Mouse (Mus musculus) neural tube, embryonic 10.5 days (tissue): ENCODE measurements around the gene Dtymk.
A peak's percentile ranks its signal among the peaks of the same experiment; 100 is the strongest.
"Not testable (repeated sequence)": the region's sequence is repeated elsewhere in the genome, so short reads cannot be mapped to it uniquely, and the experiment has no call there.

ENCODE experiments used
- DNase-seq: peaks from one replicate; pipeline ENCODE4 v3.0.0-alpha.2; 2017; ENCODE audit warnings: low spot score; ENCODE audit errors: extremely low spot score

The Dtymk gene

GRCm38 (mm10) chr1:93801741-93802238 is at the start of gene Dtymk:
Dtymk (minus strand) TSS chr1:93801934.
- DNase-seq: peak; percentile 94

- DNase-seq: not testable (repeated sequence)
Observed at GRCm38 (mm10) chr1:93845766-93846366, 44.1 kb upstream of the Dtymk start.

- DNase-seq: not testable (repeated sequence)
Observed at GRCm38 (mm10) chr1:93838569-93838968, 36.8 kb upstream of the Dtymk start.

- no peak for DNase-seq
Observed at GRCm38 (mm10) chr1:93837335-93837734, 35.6 kb upstream of the Dtymk start.

GRCm38 (mm10) chr1:93836532-93836913 is 34.8 kb upstream of the Dtymk start:
- no peak for DNase-seq

DNA sequence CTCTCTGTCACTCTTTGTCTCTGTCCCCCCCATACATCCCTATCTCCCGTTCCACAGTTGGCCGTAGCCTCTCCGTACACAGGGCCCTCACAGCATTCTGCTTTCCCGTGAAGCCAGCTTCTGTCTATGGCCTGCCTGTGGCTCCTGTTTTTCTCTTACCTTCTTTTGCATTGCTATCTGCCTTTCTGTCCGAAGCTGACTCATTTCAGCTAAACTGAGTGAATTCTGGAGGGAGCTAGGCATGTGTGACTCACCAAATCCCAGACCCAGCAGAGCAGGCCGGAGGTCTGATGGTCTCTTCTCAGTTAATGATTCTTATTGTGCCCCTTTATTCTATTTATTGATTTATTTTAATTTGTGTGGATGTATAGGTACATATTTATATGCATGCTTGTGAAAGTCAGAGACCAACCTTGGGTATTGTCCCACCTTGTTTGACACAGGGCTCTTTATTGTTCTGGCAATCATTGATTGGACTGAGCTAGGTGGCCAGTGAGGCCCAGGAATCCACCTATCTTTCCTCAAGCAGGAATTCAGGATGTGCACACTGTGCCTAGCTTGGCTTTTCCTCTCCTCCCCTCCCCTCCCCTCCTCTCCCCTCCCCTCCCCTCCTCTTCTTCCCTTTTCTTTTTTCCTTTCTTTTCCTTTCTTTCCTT is 34.3 kb upstream of the Dtymk start:
- DNase-seq: no peak

DNA sequence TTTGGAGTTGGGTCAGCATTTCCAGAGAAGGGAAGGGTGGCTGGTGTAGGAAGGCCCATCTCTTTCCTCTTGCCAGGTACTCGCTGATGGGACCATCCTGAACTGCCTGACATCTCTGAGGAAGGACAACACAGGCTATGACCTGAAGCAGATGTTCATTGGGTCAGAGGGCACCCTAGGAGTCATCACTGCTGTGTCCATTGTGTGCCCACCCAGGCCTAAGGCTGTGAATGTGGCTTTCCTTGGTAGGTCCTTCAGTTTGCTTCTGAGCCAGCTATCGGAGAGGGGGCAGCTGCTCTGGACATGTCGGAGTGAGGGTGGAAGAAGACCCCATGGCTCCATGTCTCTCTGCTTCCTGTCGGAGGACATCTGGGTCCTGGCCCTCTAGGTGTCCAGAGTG is 33.5 kb upstream of the Dtymk start:
- no peak for DNase-seq

DNA sequence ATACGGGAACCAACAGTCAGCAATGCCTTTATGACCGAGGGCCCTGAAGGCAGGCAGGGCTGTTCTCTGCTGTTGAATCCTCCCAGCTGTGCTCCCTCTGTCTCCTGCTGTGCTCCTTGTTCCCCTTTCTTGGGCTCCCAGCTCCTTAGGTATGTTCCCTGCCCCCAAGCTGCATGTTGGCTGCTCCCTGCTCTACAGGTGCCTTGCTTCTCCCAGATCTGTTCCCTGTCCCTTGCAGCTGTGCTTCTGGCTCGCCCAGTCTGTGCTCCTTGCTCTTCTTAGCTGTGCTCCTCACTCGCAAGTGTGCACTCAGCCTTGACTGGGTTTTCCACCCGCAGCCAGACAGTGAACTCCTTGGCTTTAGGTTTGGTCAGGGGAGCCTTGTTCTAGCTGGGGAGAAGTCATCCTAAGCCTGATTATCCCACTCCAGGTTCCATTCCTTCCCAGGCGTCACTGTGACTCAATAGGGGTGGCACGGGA is 33.0 kb upstream of the Dtymk start:
- DNase-seq: no peak

- DNase-seq: not testable (repeated sequence)
Observed at GRCm38 (mm10) chr1:93832754-93833360, 31.1 kb upstream of the Dtymk start.

DNA sequence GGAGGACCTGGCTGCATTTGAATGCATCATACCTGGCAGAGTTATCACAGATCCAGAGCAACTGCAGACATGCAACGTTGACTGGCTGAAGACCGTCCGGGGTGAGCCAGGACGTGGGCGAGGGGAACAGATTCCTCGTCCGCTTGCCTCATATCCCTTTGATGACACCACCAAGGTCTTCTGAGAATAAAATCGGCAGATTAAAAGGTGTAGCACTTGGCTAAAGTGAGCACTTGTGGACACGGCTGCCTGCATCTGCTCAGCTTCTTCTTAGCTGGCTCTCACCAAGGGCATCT is 24.8 kb upstream of the Dtymk start:
- DNase-seq: no peak

DNA sequence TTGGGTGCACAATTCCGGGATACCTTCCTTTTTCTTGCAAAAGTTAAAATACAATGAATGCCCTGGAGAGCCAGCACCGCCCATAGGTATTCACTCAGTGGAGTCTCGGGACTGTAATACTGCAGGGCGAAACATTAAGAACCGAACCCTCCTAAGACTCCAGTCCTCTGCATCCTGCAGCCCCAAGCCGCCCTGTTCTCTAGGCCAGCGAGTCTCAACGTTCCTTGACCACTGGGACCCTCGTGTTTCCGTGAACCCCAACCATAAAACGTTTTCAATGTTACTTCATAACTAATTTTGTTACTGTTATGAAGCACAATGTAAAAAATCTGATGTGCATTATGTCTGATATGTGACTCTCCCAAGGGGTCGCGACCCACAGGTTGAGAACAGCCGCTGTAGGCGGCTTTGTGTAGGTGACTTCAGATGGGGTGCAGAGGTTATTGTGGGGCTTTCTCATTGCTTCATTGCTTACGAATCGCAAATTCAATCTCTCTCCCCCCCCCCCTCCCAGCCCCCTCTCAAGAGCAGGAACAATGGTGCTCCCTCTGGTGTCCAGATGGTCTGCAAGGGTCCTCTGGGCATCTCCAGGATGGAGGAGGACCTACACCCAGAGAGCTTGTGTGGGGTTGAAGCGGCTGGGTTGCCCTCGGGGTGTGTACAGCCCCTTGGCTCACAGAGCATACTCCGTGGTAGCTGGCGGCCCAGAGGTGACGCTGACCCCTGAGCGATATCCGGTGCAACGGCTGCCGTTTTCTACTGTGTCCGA is 24.2 kb upstream of the Dtymk start:
- peak; percentile 24 for DNase-seq

DNA sequence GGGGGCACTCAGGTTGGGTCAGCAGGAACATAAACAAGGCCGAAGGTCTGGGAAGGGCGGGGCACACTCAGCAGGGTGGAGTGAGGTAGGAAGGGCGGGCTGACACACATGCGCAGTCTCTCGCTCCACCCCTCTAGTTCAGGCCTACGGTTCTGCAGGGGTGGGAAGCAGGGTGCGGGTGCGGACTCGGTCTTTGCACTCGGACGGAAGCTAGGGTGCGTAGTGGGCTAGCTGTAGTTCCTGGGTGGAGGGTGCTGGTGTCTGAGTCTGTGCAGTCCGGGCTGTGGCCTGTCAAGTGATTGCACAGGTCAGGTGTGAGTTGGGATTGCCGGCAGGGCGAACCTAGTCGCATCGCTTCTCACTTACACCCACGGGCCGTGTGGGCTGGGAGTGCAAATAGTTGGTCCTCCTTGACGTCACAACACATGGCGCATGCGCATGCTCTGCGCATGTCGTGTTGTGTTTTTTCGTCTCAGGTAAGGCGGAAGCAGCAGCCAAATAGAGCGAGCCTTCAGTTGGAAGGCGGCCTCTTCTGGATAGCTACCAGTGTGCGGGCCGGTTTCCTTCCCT is 23.5 kb upstream of the Dtymk start:
- peak; percentile 92 for DNase-seq

GRCm38 (mm10) chr1:93824609-93825008 is 22.9 kb upstream of the Dtymk start, which contains the start of gene D2hgdh:
D2hgdh (plus strand) TSS chr1:93824909.
- no peak for DNase-seq

GRCm38 (mm10) chr1:93823796-93824495 is 22.2 kb upstream of the Dtymk start:
- no peak for DNase-seq

- no peak for DNase-seq
Observed at GRCm38 (mm10) chr1:93818722-93819121, 17.0 kb upstream of the Dtymk start.

DNA sequence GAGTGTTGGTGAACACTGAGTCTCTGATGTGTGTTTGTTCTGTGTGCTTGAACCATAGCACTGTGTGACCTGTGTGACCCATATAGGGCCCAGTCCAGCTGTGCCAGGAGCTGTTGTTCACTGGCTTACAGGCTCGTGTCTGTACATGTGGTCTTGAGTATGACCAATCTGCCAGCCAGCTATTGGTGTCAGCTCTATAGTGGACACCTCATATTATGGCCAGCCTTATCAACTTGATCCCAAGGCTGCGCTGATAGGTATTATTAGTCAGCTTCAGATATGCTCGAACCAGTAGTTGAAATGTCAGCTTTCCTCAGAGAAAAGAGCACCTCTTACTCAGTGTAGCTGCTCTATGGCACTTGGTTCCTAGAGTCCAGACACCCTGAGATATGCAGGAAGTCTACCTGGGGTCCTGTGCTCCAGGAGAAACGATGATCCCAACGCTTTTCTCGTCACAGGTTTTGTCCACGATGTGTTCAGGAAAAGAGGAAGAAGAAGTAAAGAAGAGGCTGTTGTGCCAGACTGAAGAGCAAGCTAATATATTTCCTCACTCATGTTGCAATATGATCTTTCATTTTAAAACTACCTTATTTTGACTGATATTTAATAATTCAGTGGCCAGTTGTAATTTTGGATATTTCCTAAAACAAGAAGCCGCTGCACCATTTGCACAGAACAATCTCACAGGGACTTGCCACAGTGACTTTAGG is 16.2 kb upstream of the Dtymk start:
- no peak for DNase-seq

DNA sequence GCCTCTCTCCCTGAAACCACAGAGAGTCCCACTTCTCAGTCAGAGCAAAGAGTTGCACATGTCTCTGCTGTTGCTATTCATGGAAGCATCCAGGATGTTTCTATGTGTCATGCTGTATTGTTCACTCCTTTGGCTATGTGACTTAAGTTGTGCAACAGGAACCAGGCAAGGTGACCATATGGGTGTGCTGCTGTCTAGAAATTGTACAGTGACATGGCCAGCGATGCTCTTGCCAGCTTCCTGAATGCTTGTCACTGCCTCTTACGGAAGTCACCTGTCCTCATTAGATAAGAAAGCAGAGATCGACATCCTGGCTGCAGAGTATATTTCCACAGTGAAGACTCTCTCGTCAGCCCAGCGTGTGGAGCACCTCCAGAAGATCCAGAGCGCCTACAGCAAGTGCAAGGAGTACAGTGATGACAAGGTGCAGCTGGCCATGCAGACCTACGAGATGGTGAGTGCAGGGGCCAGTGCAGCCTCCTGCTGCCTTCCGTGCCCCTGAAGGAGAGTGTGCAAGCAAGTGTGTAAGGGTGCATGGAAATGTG is 9.8 kb upstream of the Dtymk start:
- DNase-seq: no peak

- no peak for DNase-seq
Observed at GRCm38 (mm10) chr1:93810011-93810410, 8.3 kb upstream of the Dtymk start.

DNA sequence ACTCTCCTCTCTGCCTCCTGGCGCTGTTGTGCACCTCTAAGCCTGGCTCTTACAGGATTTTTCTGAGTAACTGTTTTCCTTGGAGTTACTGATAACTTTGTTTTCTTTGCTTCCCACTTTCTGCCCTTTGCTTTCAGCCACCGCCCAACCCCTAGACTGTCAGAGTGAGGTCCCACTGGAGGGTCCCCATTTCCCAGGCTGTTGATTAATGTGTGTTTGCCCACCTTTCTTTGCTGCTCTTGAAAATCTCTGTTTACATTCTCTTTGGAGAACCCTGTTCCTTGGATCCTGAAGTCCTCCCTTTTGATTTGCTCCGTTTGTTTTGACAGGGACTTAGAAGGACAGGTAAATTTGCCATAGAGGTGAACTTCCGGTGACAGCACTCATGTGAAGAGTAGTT is 7.1 kb upstream of the Dtymk start:
- no peak for DNase-seq
